Mouse (Mus musculus): ENCODE measurements at regions not wholly inside any gene's neighbourhood (a gene's known extent, or its start where the extent isn't known, plus 50 kb on each side); places are given as distances from the start of the nearest gene placed in this dataset.

- DNase-seq (ENCODE audit: low spot score in 2 of 2), result no peak
Observed at GRCm38 (mm10) chr4:84214523-84214922, 460.6 kb downstream of the Bnc2 start.

- no peak for DNase-seq (ENCODE audit: low spot score in 2 of 2)
Observed at GRCm38 (mm10) chr4:84218961-84219360, 456.1 kb downstream of the Bnc2 start.

GRCm38 (mm10) chr4:84222057-84222717 lies 452.9 kb downstream of the Bnc2 start:
- DNase-seq (ENCODE audit: low spot score in 2 of 2), result no peak

GRCm38 (mm10) chr4:84222805-84223335 lies 452.2 kb downstream of the Bnc2 start:
- no peak for DNase-seq (ENCODE audit: low spot score in 2 of 2)

GRCm38 (mm10) chr4:84224556-84224955 lies 450.5 kb downstream of the Bnc2 start:
- no peak for DNase-seq (ENCODE audit: low spot score in 2 of 2)
